Mouse (Mus musculus): ENCODE data around the gene Pde4d. TPM values are rescaled to one million over a fixed set of nuclear protein-coding genes. Genes with fewer than 3 reads are reported as not detected.

The Pde4d gene
- polyA plus RNA-seq, 2 experiments = 11.7 to 17.3 TPM

DNA sequence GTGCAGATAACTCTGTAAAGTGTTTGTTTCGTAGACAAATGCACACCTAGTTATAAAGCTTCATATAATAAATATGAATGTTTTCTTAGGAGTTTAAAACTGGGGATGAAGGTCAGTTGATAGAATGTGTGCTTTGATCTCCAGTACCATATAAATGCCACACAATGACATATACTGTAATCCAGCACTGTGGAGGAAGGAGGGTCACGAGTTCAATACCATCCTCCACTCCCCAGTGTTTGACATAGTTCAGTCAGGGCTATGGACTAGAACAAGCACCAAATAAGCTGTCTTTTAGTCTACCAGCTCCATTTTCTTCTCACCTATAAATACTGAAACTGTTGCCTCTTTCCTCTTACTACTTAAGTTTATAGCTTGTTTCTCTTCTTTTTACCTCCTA is 1357.3 kb downstream of the Pde4d start:
- Histone ChIP-seq H3K9me3 (ENCODE audit: control insufficient read depth, low read length) (no peaks in the 10 kb centered on the region), H3K36me3 (ENCODE audit: control insufficient read depth, insufficient read depth, low read length) (no peaks in the 10 kb centered on the region), H3K9ac (ENCODE audit: low read depth, low read length, severe bottlenecking) (no peak overlapping the region), H3K4me2 (replicated peaks; ENCODE audit: low read depth, low read length, severe bottlenecking) (no peak overlapping the region), H3K27me3 (ENCODE audit: control insufficient read depth, insufficient read depth, low read length) (no peaks in the 10 kb centered on the region), H3K4me1 (ENCODE audit: control insufficient read depth, insufficient read depth, low read length) (peaks cover 2% of the 10 kb centered on the region; the same call in 1 of the 2 replicates), H3K4me3 (replicated peaks; ENCODE audit: low read length) (no peak overlapping the region), H3K27ac (replicated peaks; ENCODE audit: low read depth, low read length) (no peak overlapping the region)
- no peak for ATAC-seq (ENCODE audit: low FRiP score, low read depth)
- WGBS = 87% methylated on average over 2 of the region's 2 CpGs
- TF ChIP-seq POLR2A (IDR thresholded peaks at IDR 0.05; ENCODE audit: borderline replicate concordance, extremely low read depth, insufficient read depth, insufficient read length) = no peak
- no peak for DNase-seq (ENCODE audit: low spot score)

DNA sequence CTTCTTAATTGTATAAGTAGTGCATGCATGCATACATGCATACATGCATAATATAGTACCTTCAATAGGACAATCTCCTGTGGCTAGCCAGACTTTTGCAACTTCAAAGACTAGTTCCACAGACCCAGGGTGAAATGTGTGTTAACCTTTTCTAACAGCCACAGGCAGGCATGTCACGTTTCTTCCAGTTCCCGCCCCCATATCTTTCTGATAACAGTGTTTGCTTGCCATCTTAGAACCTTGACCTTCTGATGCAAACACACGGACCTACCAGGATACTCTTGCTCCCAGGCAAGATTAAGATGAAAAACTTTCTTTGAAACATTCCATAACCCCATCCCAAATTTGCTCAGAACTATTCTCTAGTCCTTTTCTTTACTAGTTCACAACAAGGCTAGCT is 1357.7 kb downstream of the Pde4d start:
- WGBS = 52% methylated on average over 3 of the region's 3 CpGs
- H3K36me3 ChIP-seq (ENCODE audit: control insufficient read depth, insufficient read depth, low read length) = no peaks in the 10 kb centered on the region
- H3K4me1 ChIP-seq (ENCODE audit: control insufficient read depth, insufficient read depth, low read length) = peaks cover 2% of the 10 kb centered on the region; the same call in 1 of the 2 replicates
- H3K9ac ChIP-seq (ENCODE audit: low read depth, low read length, severe bottlenecking) = no peak overlapping the region
- DNase-seq (ENCODE audit: low spot score) (no peak), ATAC-seq (ENCODE audit: low FRiP score, low read depth) (no peak)
- no peak for TF ChIP-seq POLR2A (IDR thresholded peaks at IDR 0.05; ENCODE audit: borderline replicate concordance, extremely low read depth, insufficient read depth, insufficient read length)
- H3K4me3 ChIP-seq (replicated peaks; ENCODE audit: low read length) = no peak overlapping the region
- no peak overlapping the region for H3K27ac ChIP-seq (replicated peaks; ENCODE audit: low read depth, low read length)
- H3K27me3 ChIP-seq (ENCODE audit: control insufficient read depth, insufficient read depth, low read length) = no peaks in the 10 kb centered on the region
- H3K4me2 ChIP-seq (replicated peaks; ENCODE audit: low read depth, low read length, severe bottlenecking) = no peak overlapping the region
- no peaks in the 10 kb centered on the region for H3K9me3 ChIP-seq (ENCODE audit: control insufficient read depth, low read length)

DNA sequence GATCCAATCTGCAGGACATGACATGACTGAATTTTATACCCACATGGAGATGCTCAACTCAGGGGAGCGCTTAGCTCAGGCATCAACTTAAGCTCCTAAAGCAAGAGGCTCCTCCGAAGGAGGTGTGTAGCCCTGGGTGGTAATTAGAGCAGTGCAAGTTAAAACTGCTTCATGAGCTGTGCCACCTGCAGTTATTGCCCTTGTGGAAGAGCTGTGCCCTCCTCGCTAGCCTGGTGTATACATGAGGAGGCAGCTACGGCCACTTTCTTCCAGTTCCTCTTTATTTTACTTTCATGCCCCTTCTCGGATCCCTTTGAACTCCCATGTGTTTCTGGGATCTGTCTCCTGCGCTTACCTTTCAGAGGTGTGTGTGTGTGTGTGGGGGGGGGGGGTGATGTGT is 1358.3 kb downstream of the Pde4d start:
- Histone ChIP-seq H3K4me3 (replicated peaks; ENCODE audit: low read length) (no peak overlapping the region), H3K9me3 (ENCODE audit: control insufficient read depth, low read length) (no peaks in the 10 kb centered on the region), H3K36me3 (ENCODE audit: control insufficient read depth, insufficient read depth, low read length) (no peaks in the 10 kb centered on the region), H3K9ac (ENCODE audit: low read depth, low read length, severe bottlenecking) (no peak overlapping the region), H3K4me1 (ENCODE audit: control insufficient read depth, insufficient read depth, low read length) (peaks cover 2% of the 10 kb centered on the region; the same call in 1 of the 2 replicates), H3K27me3 (ENCODE audit: control insufficient read depth, insufficient read depth, low read length) (no peaks in the 10 kb centered on the region), H3K4me2 (replicated peaks; ENCODE audit: low read depth, low read length, severe bottlenecking) (no peak overlapping the region), H3K27ac (replicated peaks; ENCODE audit: low read depth, low read length) (no peak overlapping the region)
- TF ChIP-seq POLR2A (IDR thresholded peaks at IDR 0.05; ENCODE audit: borderline replicate concordance, extremely low read depth, insufficient read depth, insufficient read length) = no peak
- ATAC-seq (ENCODE audit: low FRiP score, low read depth) = no peak
- WGBS = 57% methylated on average over 6 of the region's 6 CpGs
- DNase-seq (ENCODE audit: low spot score) = no peak

DNA sequence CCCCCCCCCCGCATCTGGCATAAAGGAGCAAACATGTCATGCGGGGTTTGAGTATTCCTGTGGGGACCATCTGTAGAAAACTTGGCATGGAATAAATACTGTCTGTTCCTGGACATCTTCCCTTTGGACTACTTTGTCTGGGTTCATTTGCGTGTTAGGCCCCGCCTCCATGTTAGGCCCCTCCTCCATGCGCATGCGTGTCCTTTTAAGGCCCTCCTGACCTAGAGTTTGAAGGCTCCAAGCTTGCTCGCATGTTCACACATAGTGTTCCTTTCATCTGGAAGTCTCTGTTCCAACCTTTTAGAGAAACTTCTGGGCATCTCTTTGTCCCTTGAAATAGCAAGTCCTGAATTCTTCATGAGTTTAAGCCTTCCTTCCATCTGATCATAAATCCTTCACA is 1359.2 kb downstream of the Pde4d start:
- no peak overlapping the region for H3K4me3 ChIP-seq (replicated peaks; ENCODE audit: low read length)
- DNase-seq (ENCODE audit: low spot score) (no peak), ATAC-seq (ENCODE audit: low FRiP score, low read depth) (no peak)
- no peaks in the 10 kb centered on the region for H3K9me3 ChIP-seq (ENCODE audit: control insufficient read depth, low read length)
- TF ChIP-seq POLR2A (IDR thresholded peaks at IDR 0.05; ENCODE audit: borderline replicate concordance, extremely low read depth, insufficient read depth, insufficient read length) = no peak
- H3K27ac ChIP-seq (replicated peaks; ENCODE audit: low read depth, low read length) = no peak overlapping the region
- no peak overlapping the region for H3K9ac ChIP-seq (ENCODE audit: low read depth, low read length, severe bottlenecking)
- H3K4me2 ChIP-seq (replicated peaks; ENCODE audit: low read depth, low read length, severe bottlenecking) = no peak overlapping the region
- WGBS = 95% methylated on average over 6 of the region's 7 CpGs
- H3K4me1 ChIP-seq (ENCODE audit: control insufficient read depth, insufficient read depth, low read length) = peaks cover 2% of the 10 kb centered on the region; the same call in 1 of the 2 replicates
- H3K36me3 ChIP-seq (ENCODE audit: control insufficient read depth, insufficient read depth, low read length) = no peaks in the 10 kb centered on the region
- no peaks in the 10 kb centered on the region for H3K27me3 ChIP-seq (ENCODE audit: control insufficient read depth, insufficient read depth, low read length)

GRCm38 (mm10) chr13:109809646-109810045 is 1359.9 kb downstream of the Pde4d start:
- 64% methylated on average over 4 of the region's 4 CpGs for WGBS
- no peak for ATAC-seq (ENCODE audit: low FRiP score, low read depth)
- DNase-seq (ENCODE audit: low spot score) = no peak
- Histone ChIP-seq H3K36me3 (ENCODE audit: control insufficient read depth, insufficient read depth, low read length) (no peaks in the 10 kb centered on the region), H3K9me3 (ENCODE audit: control insufficient read depth, low read length) (no peaks in the 10 kb centered on the region), H3K27ac (replicated peaks; ENCODE audit: low read depth, low read length) (no peak overlapping the region), H3K9ac (ENCODE audit: low read depth, low read length, severe bottlenecking) (no peak overlapping the region), H3K4me1 (ENCODE audit: control insufficient read depth, insufficient read depth, low read length) (peaks cover 2% of the 10 kb centered on the region; the same call in 1 of the 2 replicates), H3K27me3 (ENCODE audit: control insufficient read depth, insufficient read depth, low read length) (no peaks in the 10 kb centered on the region), H3K4me3 (replicated peaks; ENCODE audit: low read length) (no peak overlapping the region), H3K4me2 (replicated peaks; ENCODE audit: low read depth, low read length, severe bottlenecking) (no peak overlapping the region)
- no peak for TF ChIP-seq POLR2A (IDR thresholded peaks at IDR 0.05; ENCODE audit: borderline replicate concordance, extremely low read depth, insufficient read depth, insufficient read length)

DNA sequence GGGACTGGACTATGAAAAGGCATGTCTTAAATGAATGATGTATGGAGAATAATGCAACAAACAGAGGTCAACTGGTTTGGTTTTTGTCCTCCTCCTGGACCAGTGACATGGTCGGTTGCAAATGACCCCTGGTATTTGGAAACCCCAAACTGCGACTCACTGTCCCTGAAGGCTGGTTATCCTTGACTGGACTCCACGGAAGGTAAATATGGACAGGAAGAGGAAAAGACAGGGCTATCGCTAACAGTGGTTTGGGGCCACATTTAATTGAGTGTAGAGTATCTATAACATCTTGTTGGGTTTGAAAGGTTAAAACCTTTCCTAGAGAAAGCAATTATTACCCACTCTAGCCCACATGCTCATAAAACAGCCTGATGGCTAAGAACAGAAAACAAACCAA is 1364.2 kb downstream of the Pde4d start:
- DNase-seq (ENCODE audit: low spot score) = no peak
- no peak overlapping the region for H3K4me2 ChIP-seq (replicated peaks; ENCODE audit: low read depth, low read length, severe bottlenecking)
- no peak overlapping the region for H3K4me3 ChIP-seq (replicated peaks; ENCODE audit: low read length)
- no peak for ATAC-seq (ENCODE audit: low FRiP score, low read depth)
- H3K27me3 ChIP-seq (ENCODE audit: control insufficient read depth, insufficient read depth, low read length) = no peaks in the 10 kb centered on the region
- H3K27ac ChIP-seq (replicated peaks; ENCODE audit: low read depth, low read length) = no peak overlapping the region
- no peak for TF ChIP-seq POLR2A (IDR thresholded peaks at IDR 0.05; ENCODE audit: borderline replicate concordance, extremely low read depth, insufficient read depth, insufficient read length)
- no peak overlapping the region for H3K9ac ChIP-seq (ENCODE audit: low read depth, low read length, severe bottlenecking)
- peaks cover 1% of the 10 kb centered on the region; the same call in 1 of the 2 replicates for H3K4me1 ChIP-seq (ENCODE audit: control insufficient read depth, insufficient read depth, low read length)
- no peaks in the 10 kb centered on the region for H3K9me3 ChIP-seq (ENCODE audit: control insufficient read depth, low read length)
- H3K36me3 ChIP-seq (ENCODE audit: control insufficient read depth, insufficient read depth, low read length) = no peaks in the 10 kb centered on the region
- 72% methylated on average over 4 of the region's 4 CpGs for WGBS

Measured in limb, embryonic 14.5 days (tissue).